ENCODE assay signal across 16 mouse cellular contexts in the genomic region with DNA sequence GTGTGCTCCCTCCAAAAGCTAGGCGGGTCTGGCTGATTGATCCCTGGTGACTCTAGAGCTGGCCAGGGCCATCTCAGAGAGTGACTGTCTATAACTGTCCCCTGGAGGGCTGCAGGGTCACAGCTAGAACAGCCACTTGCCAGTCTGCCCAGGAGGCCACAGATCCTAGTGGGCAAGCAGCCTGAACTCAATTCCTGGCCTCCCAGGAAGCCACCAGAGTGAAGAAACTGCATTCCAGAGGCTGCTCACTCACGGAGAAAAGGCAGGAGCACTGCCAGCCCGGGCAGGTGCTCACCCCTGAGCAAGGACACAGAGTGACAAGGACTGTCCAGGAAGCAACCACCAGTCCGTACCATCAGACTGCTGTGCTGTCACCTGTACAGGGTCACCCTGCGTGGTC. TPM values are rescaled to one million over a fixed set of nuclear protein-coding genes. Genes with fewer than 3 reads are reported as not detected.
A peak's percentile ranks its signal among the peaks of the same experiment; 100 is the strongest.
DNase-seq lines count a peak whose midpoint lies in the region; ATAC-seq and TF ChIP-seq lines count a peak whose summit lies in the region.
"Had no signal": no experiment of that assay in that cellular context is flagged by ENCODE, and none has a peak within 500 bp of the region (broad histone marks: within the 10 kb centered on the region; RNA-seq: fewer than 3 reads in every experiment).

No protein-coding gene starts in this region.

- no peak for ATAC-seq in forebrain, embryonic 12.5 days (ENCODE audit: low FRiP score)
- 0 out of 2 replicates have a peak, but pooled peaks have one; percentile 38 for ATAC-seq in stomach, postnatal 0 days (ENCODE audit: low FRiP score, low TSS enrichment)
- ATAC-seq: forebrain, embryonic 16.5 days; intestine, postnatal 0 days had no signal

- 67% methylated on average over 5 of the region's 5 CpGs for WGBS in forebrain, embryonic 10.5 days
- WGBS in forebrain, embryonic 12.5 days, result 69% methylated on average over 5 of the region's 5 CpGs
- 65% methylated on average over 5 of the region's 5 CpGs for WGBS in stomach, postnatal 0 days

- H3K4me1 ChIP-seq in forebrain, embryonic 10.5 days, result peaks cover 36% of the 10 kb centered on the region
- peaks cover 9% of the 10 kb centered on the region; the same call in 1 of the 2 replicates for H3K4me1 ChIP-seq in forebrain, embryonic 12.5 days
- H3K4me1 ChIP-seq in stomach, postnatal 0 days (replicated peaks; ENCODE audit: control insufficient read depth, insufficient read depth), result no peaks in the 10 kb centered on the region
- H3K4me1 ChIP-seq: heart, embryonic 15.5 days had no signal

- no peak overlapping the region for H3K9ac ChIP-seq in forebrain, embryonic 12.5 days
- no peak overlapping the region for H3K9ac ChIP-seq in stomach, postnatal 0 days (ENCODE audit: low read length)
- H3K9ac ChIP-seq: heart, embryonic 15.5 days; hindbrain, embryonic 13.5 days; midbrain, embryonic 12.5 days had no signal

- no peak for TF ChIP-seq EP300 in stomach, postnatal 0 days (optimal IDR thresholded peaks at IDR 0.05)

- H3K4me3 ChIP-seq in forebrain, embryonic 10.5 days, result no peak overlapping the region
- no peak overlapping the region for H3K4me3 ChIP-seq in forebrain, embryonic 12.5 days (replicated peaks)
- no peak overlapping the region for H3K4me3 ChIP-seq in stomach, postnatal 0 days (ENCODE audit: low read depth, low read length)
- H3K4me3 ChIP-seq: heart, embryonic 15.5 days; hindbrain, embryonic 13.5 days; midbrain, embryonic 12.5 days had no signal

- no peaks in the 10 kb centered on the region for H3K9me3 ChIP-seq in forebrain, embryonic 10.5 days
- no peaks in the 10 kb centered on the region for H3K9me3 ChIP-seq in forebrain, embryonic 12.5 days
- H3K9me3 ChIP-seq in stomach, postnatal 0 days (ENCODE audit: control insufficient read depth, low read length), result no peaks in the 10 kb centered on the region
- H3K9me3 ChIP-seq: heart, embryonic 15.5 days; hindbrain, embryonic 13.5 days; midbrain, embryonic 12.5 days had no signal

- no peak for DNase-seq in forebrain, embryonic 10.5 days (ENCODE audit: extremely low spot score, low spot score)
- peak; percentile 16 to 33 for DNase-seq in lung, adult 18-20 months
- DNase-seq in lung, postnatal 14 days, result no peak
- peak; percentile 91 for DNase-seq in kidney, adult 9 months
- DNase-seq in stomach, postnatal 0 days (ENCODE audit: low spot score), result no peak
- DNase-seq in right cerebral cortex, postnatal 36 days (ENCODE audit: low spot score in 2 of 2), result no peak
- DNase-seq in spleen, adult 18-20 months, result no peak
- DNase-seq: cerebellum, adult 8-10 months; layer of hippocampus, postnatal 36 days; lung, postnatal 36 days had no signal

- H3K27ac ChIP-seq in forebrain, embryonic 10.5 days, result peak overlapping the region; percentile 72
- no peak overlapping the region for H3K27ac ChIP-seq in forebrain, embryonic 12.5 days
- H3K27ac ChIP-seq in stomach, postnatal 0 days (replicated peaks), result no peak overlapping the region
- H3K27ac ChIP-seq: heart, embryonic 15.5 days; hindbrain, embryonic 13.5 days; midbrain, embryonic 12.5 days had no signal

- H3K27me3 ChIP-seq in forebrain, embryonic 10.5 days (ENCODE audit: poor library complexity, severe bottlenecking), result no peaks in the 10 kb centered on the region
- H3K27me3 ChIP-seq in forebrain, embryonic 12.5 days, result no peaks in the 10 kb centered on the region
- no peaks in the 10 kb centered on the region for H3K27me3 ChIP-seq in stomach, postnatal 0 days (ENCODE audit: control insufficient read depth, insufficient read depth, low read length)
- H3K27me3 ChIP-seq: heart, embryonic 15.5 days; hindbrain, embryonic 13.5 days had no signal

- TF ChIP-seq CTCF in stomach, postnatal 0 days (IDR thresholded peaks at IDR 0.05; ENCODE audit: low read depth), result no peak

- no peaks in the 10 kb centered on the region for H3K36me3 ChIP-seq in forebrain, embryonic 10.5 days (replicated peaks)
- H3K36me3 ChIP-seq in forebrain, embryonic 12.5 days (replicated peaks), result no peaks in the 10 kb centered on the region
- no peaks in the 10 kb centered on the region for H3K36me3 ChIP-seq in stomach, postnatal 0 days (ENCODE audit: control insufficient read depth, insufficient read depth, low read length)
- H3K36me3 ChIP-seq: heart, embryonic 15.5 days; hindbrain, embryonic 13.5 days; midbrain, embryonic 12.5 days had no signal

- H3K4me2 ChIP-seq in forebrain, embryonic 12.5 days, result no peak overlapping the region
- H3K4me2 ChIP-seq in stomach, postnatal 0 days (replicated peaks; ENCODE audit: low read depth), result no peak overlapping the region
- H3K4me2 ChIP-seq: heart, embryonic 15.5 days; hindbrain, embryonic 13.5 days; midbrain, embryonic 12.5 days had no signal

RNA-seq across cellular contexts. Expression of gene Kifc3, which starts 34.9 kb away (rescaled TPM):
- polyA plus RNA-seq in forebrain, embryonic 10.5 days (2016; fragmentation: Nextera tagmentation; extraction: Ambion mirVana), result 4.4 and 5.5 TPM in 2 replicates
- polyA plus RNA-seq in forebrain, embryonic 12.5 days (2016; fragmentation: Nextera tagmentation; extraction: Ambion mirVana), result 7.8 and 8.3 TPM in 2 replicates
- polyA plus RNA-seq in stomach, postnatal 0 days (2015; fragmentation: Nextera tagmentation; extraction: Ambion mirVana), result 14.1 and 14.2 TPM in 2 replicates

Comparison
In these comparisons a context has a peak if more than half of its experiments do, and no peak if none do; other contexts are left out.
1. DNase-seq: peak in lung, adult 18-20 months (2 of 2) and kidney, adult 9 months (single experiment); none in forebrain, embryonic 10.5 days (single experiment), lung, postnatal 14 days (single experiment), stomach, postnatal 0 days (single experiment), right cerebral cortex, postnatal 36 days (0 of 2) and spleen, adult 18-20 months (0 of 2).